Mouse (Mus musculus): ENCODE results near the gene Uhrf1. TPM values are rescaled to one million over a fixed set of nuclear protein-coding genes. Genes with fewer than 3 reads are reported as not detected.
"Not testable (repeated sequence)": the region's sequence is repeated elsewhere in the genome, so short reads cannot be mapped to it uniquely, and the experiment has no call there.

Gene Uhrf1
- 103 and 110 TPM in 2 replicates for polyA plus RNA-seq (2015; fragmentation: Nextera tagmentation; extraction: Ambion mirVana)

DNA sequence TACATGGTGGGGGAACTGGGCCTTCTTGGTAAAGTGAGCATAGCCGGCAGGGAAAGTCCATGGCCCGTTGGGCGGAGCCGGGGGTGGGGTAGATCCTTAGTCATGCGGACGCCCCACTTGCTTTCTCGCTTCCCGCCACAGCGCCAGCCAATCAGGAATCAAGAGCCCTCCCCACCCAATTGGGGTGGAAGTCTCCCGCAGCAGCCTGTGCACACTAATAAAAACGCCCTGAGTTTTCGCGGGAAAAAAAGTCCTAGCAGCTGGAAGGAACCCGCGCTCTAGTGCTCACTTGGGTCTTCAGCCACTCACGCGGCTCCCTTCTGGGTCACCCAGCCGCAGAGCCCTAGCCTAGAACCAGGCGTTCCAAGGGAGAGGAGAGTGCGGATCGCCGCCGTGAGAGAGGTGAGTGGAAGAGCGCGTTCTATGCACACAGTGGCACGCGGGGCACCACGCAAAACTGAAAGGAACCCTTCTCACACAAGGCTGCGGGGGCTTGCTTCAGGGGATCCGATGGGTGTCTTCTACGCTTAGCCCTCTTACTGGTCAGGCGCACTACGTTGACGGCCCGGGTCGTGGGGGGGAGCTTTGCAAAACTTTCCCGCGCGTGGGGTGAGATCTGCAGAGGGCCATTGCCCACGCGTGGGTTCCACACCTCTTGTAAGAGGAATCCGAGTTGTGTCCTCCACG lies at the start of gene Uhrf1:
Gene Uhrf1 (plus strand): TSS at position 162 of the 687 bp plus-strand sequence.
- H3K9ac ChIP-seq: peak within 1 kb of the TSS; percentile 67
- H3K9me3 ChIP-seq: no peaks in the 10 kb centered on the region
- peak within 1 kb of the TSS; percentile 90 for H3K27ac ChIP-seq
- peak within 1 kb of the TSS; percentile 97 for H3K4me2 ChIP-seq
- H3K27me3 ChIP-seq (replicated peaks): no peaks in the 10 kb centered on the region
- H3K4me1 ChIP-seq: peaks cover 50% of the 10 kb centered on the region
- no peaks in the 10 kb centered on the region for H3K36me3 ChIP-seq
- under 1% methylated on average over 43 of the region's 43 CpGs for WGBS
- ATAC-seq (ENCODE audit: insufficient read depth, low FRiP score, low read depth): peak; percentile 84
- peak within 1 kb of the TSS; percentile 83 for H3K4me3 ChIP-seq (replicated peaks)

DNA sequence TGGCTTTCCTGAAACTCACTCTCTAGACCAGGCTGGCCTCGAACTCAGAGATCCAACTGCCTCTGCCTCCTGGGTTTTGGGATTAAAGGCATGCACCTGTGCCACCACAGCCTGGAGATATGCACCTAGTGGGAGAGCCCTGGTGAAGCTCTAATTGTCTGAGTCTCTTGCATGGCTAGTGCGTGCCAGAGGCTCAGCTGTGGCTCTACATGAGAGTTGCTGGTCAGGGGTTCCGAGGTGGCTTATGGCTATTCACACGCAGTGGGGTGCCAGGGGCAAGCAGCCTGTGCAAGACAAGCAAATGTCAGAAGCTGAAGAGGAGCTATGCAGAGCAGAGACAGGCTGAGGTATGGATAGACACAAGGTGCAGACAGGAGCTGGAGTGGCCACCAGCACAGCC lies 48.4 kb upstream of the Uhrf1 start:
- Histone ChIP-seq H3K27me3 (replicated peaks) (no peaks in the 10 kb centered on the region), H3K4me1 (peaks cover 31% of the 10 kb centered on the region), H3K4me2 (no peak overlapping the region), H3K9me3 (no peaks in the 10 kb centered on the region), H3K4me3 (replicated peaks) (no peak overlapping the region), H3K36me3 (peaks cover 11% of the 10 kb centered on the region), H3K27ac (no peak overlapping the region), H3K9ac (no peak overlapping the region)
- no peak for ATAC-seq (ENCODE audit: insufficient read depth, low FRiP score, low read depth)
- WGBS: 77% methylated on average over 4 of the region's 4 CpGs

DNA sequence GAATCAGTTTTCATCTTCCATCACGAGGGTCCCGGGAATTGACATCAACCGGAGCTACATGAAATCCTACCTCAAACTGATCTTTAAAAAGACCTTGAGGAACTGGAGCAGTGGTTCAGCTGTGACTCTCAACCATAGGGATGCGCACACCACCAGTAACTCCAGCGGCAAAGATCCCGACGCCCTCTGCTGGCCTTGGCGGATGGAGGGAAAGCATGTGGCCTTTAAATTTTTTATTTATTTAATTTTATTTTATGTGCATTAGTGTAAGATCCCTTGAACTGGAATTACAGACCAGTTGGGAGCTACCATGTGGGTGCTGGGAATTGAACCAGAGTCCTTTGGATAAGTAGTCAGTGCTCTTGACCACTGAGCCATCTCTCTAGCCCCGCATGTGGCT lies 47.7 kb upstream of the Uhrf1 start:
- H3K9ac ChIP-seq: no peak overlapping the region
- peaks cover 35% of the 10 kb centered on the region for H3K4me1 ChIP-seq
- H3K36me3 ChIP-seq: peaks cover 13% of the 10 kb centered on the region
- no peak for ATAC-seq (ENCODE audit: insufficient read depth, low FRiP score, low read depth)
- 16% methylated on average over 9 of the region's 9 CpGs for WGBS
- peak overlapping the region; percentile 67; the same call in 1 of the 2 replicates for H3K4me3 ChIP-seq (replicated peaks)
- peak overlapping the region; percentile 64; the same call in 1 of the 2 replicates for H3K27ac ChIP-seq
- no peaks in the 10 kb centered on the region for H3K27me3 ChIP-seq (replicated peaks)
- peak overlapping the region; percentile 43 for H3K4me2 ChIP-seq
- H3K9me3 ChIP-seq: no peaks in the 10 kb centered on the region

DNA sequence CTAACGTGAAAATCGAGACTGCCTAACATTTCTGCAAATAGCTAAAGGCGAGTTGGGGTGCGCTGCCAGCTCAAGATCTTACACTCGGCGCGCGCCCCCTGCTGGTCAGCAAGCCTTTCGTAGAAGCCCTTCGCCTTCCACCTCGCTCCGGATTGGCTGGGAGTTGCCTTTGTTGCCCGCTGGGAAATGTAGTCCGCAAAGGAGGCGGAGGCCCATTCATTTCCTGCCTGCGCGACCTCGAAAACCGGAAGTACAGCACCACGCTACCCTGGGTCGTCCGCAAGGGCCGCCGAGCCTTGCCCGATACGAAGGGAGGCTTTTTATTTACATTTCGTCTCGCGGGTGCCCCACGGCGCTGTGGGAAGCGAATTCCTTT lies 47.3 kb upstream of the Uhrf1 start:
- H3K36me3 ChIP-seq: peaks cover 17% of the 10 kb centered on the region
- peak overlapping the region; percentile 93 for H3K27ac ChIP-seq
- no peak overlapping the region; the same call in 1 of the 2 replicates for H3K9ac ChIP-seq
- WGBS: under 1% methylated on average over 32 of the region's 32 CpGs
- no peaks in the 10 kb centered on the region for H3K27me3 ChIP-seq (replicated peaks)
- peaks cover 35% of the 10 kb centered on the region for H3K4me1 ChIP-seq
- peak overlapping the region; percentile 67 for H3K4me3 ChIP-seq (replicated peaks)
- no peaks in the 10 kb centered on the region for H3K9me3 ChIP-seq
- ATAC-seq (ENCODE audit: insufficient read depth, low FRiP score, low read depth): peak; percentile 93
- H3K4me2 ChIP-seq: peak overlapping the region; percentile 75

DNA sequence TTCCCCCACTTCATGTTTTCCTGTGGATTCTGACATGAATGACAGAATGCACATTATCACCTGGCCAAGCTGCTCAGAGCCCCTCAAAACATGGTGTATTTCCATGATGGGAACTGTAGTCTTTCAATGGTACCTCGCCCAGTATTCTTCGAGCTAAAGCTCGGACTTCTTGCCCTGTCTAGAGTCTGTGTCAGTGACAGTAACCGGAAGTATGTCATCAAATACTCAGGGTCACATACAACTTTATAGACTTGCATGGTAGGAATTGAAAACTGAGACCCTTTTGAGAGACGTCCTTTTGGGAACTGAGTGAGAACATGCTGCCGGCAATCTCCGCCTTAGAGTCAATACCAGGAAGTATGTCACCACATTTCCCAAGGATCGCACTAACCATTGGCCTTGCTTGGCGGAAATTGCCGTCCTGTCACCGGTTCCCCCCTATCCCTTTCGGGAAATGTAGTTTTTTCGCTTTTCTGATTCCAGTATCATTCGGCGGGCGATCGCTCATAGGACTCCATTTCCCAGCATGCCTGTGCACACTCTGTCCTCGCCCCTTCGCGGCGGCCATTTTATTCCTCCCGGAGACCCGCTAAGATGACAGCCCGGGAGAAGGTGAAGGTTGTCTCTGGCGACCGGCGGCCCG lies 46.8 kb upstream of the Uhrf1 start, which contains the start of gene Fem1a:
Gene Fem1a (plus strand): TSS at position 572 of the 643 bp plus-strand sequence.
- no peaks in the 10 kb centered on the region for H3K27me3 ChIP-seq (replicated peaks)
- H3K36me3 ChIP-seq: peaks cover 17% of the 10 kb centered on the region
- H3K4me1 ChIP-seq: peaks cover 36% of the 10 kb centered on the region
- peak within 1 kb of the TSS; percentile 67 for H3K4me3 ChIP-seq (replicated peaks)
- peak within 1 kb of the TSS; percentile 37; the same call in 1 of the 2 replicates for H3K9ac ChIP-seq
- peak within 1 kb of the TSS; percentile 93 for H3K27ac ChIP-seq
- ATAC-seq (ENCODE audit: insufficient read depth, low FRiP score, low read depth): peak; percentile 92
- H3K9me3 ChIP-seq: no peaks in the 10 kb centered on the region
- peak within 1 kb of the TSS; percentile 96 for H3K4me2 ChIP-seq
- WGBS: 0% methylated on average over 28 of the region's 28 CpGs

DNA sequence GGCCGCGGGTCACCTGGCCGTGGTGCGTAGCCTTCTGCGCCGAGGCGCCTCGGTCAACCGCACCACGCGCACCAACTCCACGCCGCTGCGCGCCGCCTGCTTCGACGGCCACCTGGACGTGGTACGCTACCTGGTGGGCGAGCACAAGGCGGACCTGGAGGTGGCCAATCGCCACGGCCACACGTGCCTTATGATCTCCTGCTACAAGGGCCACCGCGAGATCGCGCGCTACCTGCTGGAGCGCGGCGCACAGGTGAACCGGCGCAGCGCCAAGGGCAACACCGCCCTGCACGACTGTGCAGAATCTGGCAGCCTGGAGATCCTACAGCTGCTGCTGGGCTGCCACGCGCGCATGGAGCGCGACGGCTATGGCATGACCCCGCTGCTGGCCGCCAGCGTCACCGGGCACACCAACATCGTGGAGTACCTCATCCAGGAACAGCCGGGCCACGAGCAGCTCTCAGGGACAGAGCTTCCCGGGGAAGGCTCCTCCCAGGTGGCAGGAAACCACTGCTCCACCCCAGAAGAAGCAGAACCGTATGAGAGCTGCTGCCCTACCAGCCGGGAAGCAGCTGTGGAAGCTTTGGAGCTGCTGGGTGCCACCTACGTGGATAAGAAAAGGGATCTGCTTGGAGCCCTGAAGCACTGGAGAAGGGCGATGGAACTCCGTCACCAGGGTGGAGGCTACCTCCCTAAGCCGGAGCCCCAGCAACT lies 45.8 kb upstream of the Uhrf1 start:
- Histone ChIP-seq H3K27me3 (replicated peaks) (no peaks in the 10 kb centered on the region), H3K27ac (peak overlapping the region; percentile 63), H3K4me1 (peaks cover 40% of the 10 kb centered on the region), H3K9me3 (no peaks in the 10 kb centered on the region), H3K4me3 (replicated peaks) (peak overlapping the region; percentile 67), H3K9ac (peak overlapping the region; percentile 37; the same call in 1 of the 2 replicates), H3K4me2 (peak overlapping the region; percentile 96), H3K36me3 (peaks cover 22% of the 10 kb centered on the region)
- ATAC-seq (ENCODE audit: insufficient read depth, low FRiP score, low read depth): no peak
- 7% methylated on average over 58 of the region's 58 CpGs for WGBS

DNA sequence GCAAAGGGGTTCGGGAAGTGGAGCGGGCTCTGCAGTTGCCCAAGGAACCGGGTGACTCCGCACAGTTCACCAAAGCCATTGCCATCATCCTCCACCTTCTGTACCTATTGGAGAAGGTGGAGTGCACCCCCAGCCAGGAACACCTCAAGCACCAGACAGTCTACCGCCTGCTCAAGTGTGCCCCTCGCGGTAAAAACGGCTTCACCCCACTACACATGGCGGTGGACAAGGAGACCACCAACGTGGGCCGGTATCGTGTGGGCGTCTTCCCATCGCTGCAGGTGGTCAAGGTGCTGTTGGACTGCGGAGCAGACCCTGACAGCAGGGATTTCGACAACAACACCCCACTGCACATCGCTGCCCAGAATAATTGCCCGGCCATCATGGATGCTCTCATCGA lies 44.9 kb upstream of the Uhrf1 start:
- not testable (repeated sequence) for ATAC-seq (ENCODE audit: insufficient read depth, low FRiP score, low read depth); H3K4me3 ChIP-seq (replicated peaks); H3K9me3 ChIP-seq; H3K27me3 ChIP-seq (replicated peaks); H3K9ac ChIP-seq; H3K27ac ChIP-seq
- peak overlapping the region; percentile 96 for H3K4me2 ChIP-seq
- 93% methylated on average over 19 of the region's 19 CpGs for WGBS
- peaks cover 40% of the 10 kb centered on the region for H3K4me1 ChIP-seq
- H3K36me3 ChIP-seq: peaks cover 22% of the 10 kb centered on the region

DNA sequence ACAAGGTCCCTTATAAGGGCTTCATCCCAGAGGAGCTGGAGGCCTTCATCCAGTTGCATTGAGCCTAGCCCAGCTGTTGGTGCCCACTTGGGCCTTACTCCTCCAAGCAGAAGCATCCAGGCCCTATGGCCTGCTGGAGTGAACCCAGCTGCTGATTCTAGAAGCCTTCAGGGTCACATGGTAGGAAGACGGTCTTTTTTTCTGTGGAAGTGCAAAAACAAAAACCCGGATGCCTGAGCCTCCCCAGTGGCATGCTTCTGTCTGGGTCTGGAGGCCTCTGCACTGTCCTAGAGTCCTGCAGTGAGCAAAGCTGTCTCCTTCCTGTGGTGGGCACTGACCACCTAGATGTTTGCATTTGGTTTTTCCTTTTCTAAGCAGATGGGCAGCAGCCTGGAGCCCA lies 44.3 kb upstream of the Uhrf1 start:
- 0 out of 2 replicates have a peak overlapping the region, but pooled peaks have one; percentile 2 for H3K4me3 ChIP-seq (replicated peaks)
- peak overlapping the region; percentile 96; the same call in 1 of the 2 replicates for H3K4me2 ChIP-seq
- H3K27me3 ChIP-seq (replicated peaks); H3K27ac ChIP-seq; ATAC-seq (ENCODE audit: insufficient read depth, low FRiP score, low read depth); H3K9me3 ChIP-seq; H3K9ac ChIP-seq: not testable (repeated sequence)
- H3K4me1 ChIP-seq: peaks cover 40% of the 10 kb centered on the region
- H3K36me3 ChIP-seq: peaks cover 22% of the 10 kb centered on the region
- WGBS: 47% methylated on average over 2 of the region's 2 CpGs

DNA sequence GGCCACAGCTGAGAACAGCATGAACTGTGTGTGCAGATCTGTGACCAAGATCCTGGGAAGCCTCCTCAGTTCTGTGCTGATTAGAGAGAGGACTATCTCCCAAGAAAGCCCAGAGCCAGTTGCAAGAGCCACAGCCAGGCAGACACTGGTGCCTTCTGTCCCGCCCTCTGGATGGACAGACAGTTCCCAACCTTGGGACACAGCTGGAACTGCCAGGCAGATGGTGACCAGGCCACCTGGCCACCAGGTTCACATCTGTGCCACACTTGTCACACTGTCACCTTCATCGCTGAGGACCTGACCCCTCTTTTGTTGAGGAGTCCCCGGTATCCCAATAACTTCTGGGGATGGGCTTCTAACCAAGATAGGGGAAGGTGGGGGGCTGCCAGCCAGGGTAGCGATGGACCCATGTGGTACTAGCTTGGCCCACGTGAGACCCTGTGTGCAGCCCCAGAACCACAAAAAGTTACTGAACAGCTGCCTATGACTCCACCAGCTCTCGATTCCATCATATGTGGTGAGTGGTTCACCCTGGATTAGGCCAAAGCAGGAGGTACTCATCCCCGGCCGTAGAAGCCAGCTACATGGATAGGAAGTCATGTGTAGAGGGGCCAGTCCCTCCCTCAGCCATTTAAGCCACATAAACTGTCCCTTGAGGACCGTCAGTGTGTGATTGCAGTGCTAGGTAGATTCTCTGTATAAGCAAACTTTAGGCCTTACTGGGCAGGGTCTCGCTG lies 43.7 kb upstream of the Uhrf1 start:
- Histone ChIP-seq H3K27me3 (replicated peaks) (no peaks in the 10 kb centered on the region), H3K9me3 (no peaks in the 10 kb centered on the region), H3K36me3 (peaks cover 22% of the 10 kb centered on the region), H3K27ac (no peak overlapping the region), H3K4me2 (no peak overlapping the region), H3K4me3 (replicated peaks) (no peak overlapping the region), H3K4me1 (peaks cover 40% of the 10 kb centered on the region), H3K9ac (no peak overlapping the region)
- 88% methylated on average over 10 of the region's 10 CpGs for WGBS
- no peak for ATAC-seq (ENCODE audit: insufficient read depth, low FRiP score, low read depth)

DNA sequence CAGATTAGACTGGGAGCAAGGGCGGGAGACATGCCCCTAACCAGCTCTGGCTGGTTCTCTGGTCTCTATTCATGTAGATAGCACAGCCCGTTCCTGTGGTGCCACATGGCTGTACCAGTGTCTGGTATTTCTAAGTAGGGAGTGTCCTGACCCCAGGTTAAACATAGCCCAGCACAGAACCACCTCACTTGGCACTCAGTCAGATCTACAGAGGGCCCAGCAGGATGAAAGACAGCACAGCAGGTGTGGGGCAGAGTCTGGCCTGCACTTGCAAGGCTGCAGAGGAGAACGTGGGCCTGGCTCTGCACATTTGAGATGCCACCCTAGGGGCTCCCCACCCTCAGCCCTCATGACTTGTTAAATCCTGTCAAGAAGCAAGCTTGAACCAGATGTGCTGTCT lies 42.0 kb upstream of the Uhrf1 start:
- ATAC-seq (ENCODE audit: insufficient read depth, low FRiP score, low read depth): no peak
- Histone ChIP-seq H3K36me3 (peaks cover 26% of the 10 kb centered on the region), H3K9me3 (no peaks in the 10 kb centered on the region), H3K27ac (no peak overlapping the region), H3K4me1 (peaks cover 35% of the 10 kb centered on the region), H3K4me3 (replicated peaks) (no peak overlapping the region), H3K27me3 (replicated peaks) (no peaks in the 10 kb centered on the region), H3K9ac (no peak overlapping the region), H3K4me2 (no peak overlapping the region)
- WGBS: 69% methylated on average over 3 of the region's 3 CpGs

DNA sequence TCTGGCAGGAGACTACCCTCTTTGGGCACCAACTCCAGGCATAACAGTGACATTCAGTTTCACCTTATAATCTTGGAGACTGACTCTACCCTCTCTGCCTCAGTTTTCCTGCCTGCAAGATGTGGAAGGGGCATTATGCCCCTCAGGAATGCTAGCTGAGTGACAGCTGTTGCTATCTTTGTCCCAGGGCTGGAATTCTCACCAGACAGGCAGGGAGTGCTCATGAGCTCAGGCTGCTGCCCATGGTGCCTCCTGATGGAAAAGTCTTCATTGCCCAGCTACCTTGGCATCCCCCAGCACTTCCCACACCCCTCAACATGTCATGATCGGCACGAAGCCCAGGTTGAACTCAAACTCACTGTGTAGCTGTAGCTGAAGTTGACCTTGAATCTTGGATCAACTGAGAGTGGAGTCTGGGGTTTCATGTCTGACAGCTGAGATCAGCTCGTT lies 40.5 kb upstream of the Uhrf1 start:
- Histone ChIP-seq H3K27me3 (replicated peaks) (no peaks in the 10 kb centered on the region), H3K36me3 (peaks cover 26% of the 10 kb centered on the region), H3K27ac (no peak overlapping the region), H3K9me3 (no peaks in the 10 kb centered on the region), H3K9ac (no peak overlapping the region), H3K4me2 (no peak overlapping the region), H3K4me3 (replicated peaks) (no peak overlapping the region), H3K4me1 (peaks cover 31% of the 10 kb centered on the region)
- WGBS: 67% methylated on average over 3 of the region's 3 CpGs
- no peak for ATAC-seq (ENCODE audit: insufficient read depth, low FRiP score, low read depth)

Measured in stomach, embryonic 15.5 days (tissue).